Mouse (Mus musculus): ENCODE measurements around the gene Hdgfl3. TPM values are rescaled to one million over a fixed set of nuclear protein-coding genes. Genes with fewer than 3 reads are reported as not detected.

Hdgfl3 gene
- polyA plus RNA-seq, 2 experiments: 17.9 to 21.3 TPM

- Histone ChIP-seq H3K27ac (replicated peaks; ENCODE audit: low read depth, low read length) (no peak overlapping the region), H3K9ac (ENCODE audit: low read depth, low read length, severe bottlenecking) (no peak overlapping the region), H3K27me3 (ENCODE audit: control insufficient read depth, insufficient read depth, low read length) (no peaks in the 10 kb centered on the region), H3K9me3 (ENCODE audit: control insufficient read depth, low read length) (no peaks in the 10 kb centered on the region), H3K36me3 (ENCODE audit: control insufficient read depth, insufficient read depth, low read length) (peaks cover 7% of the 10 kb centered on the region), H3K4me2 (replicated peaks; ENCODE audit: low read depth, low read length, severe bottlenecking) (no peak overlapping the region), H3K4me1 (ENCODE audit: control insufficient read depth, insufficient read depth, low read length) (no peaks in the 10 kb centered on the region), H3K4me3 (replicated peaks; ENCODE audit: low read length) (no peak overlapping the region)
- no peak for ATAC-seq (ENCODE audit: low FRiP score, low read depth)
- no peak for DNase-seq (ENCODE audit: low spot score)
- WGBS: 79% methylated on average over 4 of the region's 4 CpGs
- TF ChIP-seq POLR2A (IDR thresholded peaks at IDR 0.05; ENCODE audit: borderline replicate concordance, extremely low read depth, insufficient read depth, insufficient read length): no peak
Measured at GRCm38 (mm10) chr7:81880797-81881196, 53.5 kb downstream of the Hdgfl3 start.

DNA sequence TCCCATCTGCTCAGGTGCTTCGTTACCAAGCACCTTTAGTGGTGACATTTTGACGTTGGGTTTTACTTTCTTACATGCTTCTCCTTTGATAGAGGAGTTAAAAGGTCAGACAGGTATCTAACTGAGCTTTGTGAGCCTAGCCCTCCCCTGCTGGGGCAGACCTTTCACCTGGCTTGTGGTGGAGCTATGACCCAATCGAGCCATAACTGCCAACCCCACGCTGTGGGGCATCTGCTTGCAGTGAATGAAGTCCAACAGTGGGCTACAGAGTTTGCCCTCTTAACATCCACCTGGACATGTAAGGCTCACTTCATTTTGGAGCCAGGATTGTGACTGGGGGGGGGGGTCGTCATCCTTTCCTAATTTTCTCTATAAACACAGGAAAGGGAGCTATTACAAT is 54.0 kb downstream of the Hdgfl3 start:
- ATAC-seq (ENCODE audit: low FRiP score, low read depth) (no peak), DNase-seq (ENCODE audit: low spot score) (no peak)
- 77% methylated on average over 5 of the region's 5 CpGs for WGBS
- Histone ChIP-seq H3K27ac (replicated peaks; ENCODE audit: low read depth, low read length) (no peak overlapping the region), H3K9ac (ENCODE audit: low read depth, low read length, severe bottlenecking) (no peak overlapping the region), H3K4me2 (replicated peaks; ENCODE audit: low read depth, low read length, severe bottlenecking) (no peak overlapping the region), H3K4me3 (replicated peaks; ENCODE audit: low read length) (no peak overlapping the region), H3K4me1 (ENCODE audit: control insufficient read depth, insufficient read depth, low read length) (no peaks in the 10 kb centered on the region), H3K9me3 (ENCODE audit: control insufficient read depth, low read length) (no peaks in the 10 kb centered on the region), H3K36me3 (ENCODE audit: control insufficient read depth, insufficient read depth, low read length) (peaks cover 7% of the 10 kb centered on the region), H3K27me3 (ENCODE audit: control insufficient read depth, insufficient read depth, low read length) (no peaks in the 10 kb centered on the region)
- no peak for TF ChIP-seq POLR2A (IDR thresholded peaks at IDR 0.05; ENCODE audit: borderline replicate concordance, extremely low read depth, insufficient read depth, insufficient read length)

DNA sequence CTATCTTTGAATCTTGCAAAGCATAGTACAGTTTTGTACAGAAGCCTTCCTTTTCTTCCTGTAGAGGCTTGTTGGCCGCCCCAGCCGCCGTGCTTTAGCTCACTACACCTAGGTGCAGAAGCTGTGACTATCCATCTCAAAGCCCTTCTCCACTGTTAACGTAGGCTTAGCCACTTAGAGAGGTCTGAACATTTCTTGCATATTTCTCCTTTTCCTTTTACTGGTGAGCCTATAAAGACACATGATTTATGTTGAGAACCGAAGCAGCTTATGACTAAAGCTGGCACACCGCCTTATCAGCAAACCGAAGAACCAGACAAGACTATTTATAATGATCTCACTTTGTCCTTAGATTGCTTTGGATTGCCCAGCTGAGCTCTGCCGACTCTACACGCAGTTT is 58.9 kb downstream of the Hdgfl3 start:
- H3K27ac ChIP-seq (replicated peaks; ENCODE audit: low read depth, low read length): no peak overlapping the region
- H3K9me3 ChIP-seq (ENCODE audit: control insufficient read depth, low read length): no peaks in the 10 kb centered on the region
- no peak overlapping the region for H3K4me2 ChIP-seq (replicated peaks; ENCODE audit: low read depth, low read length, severe bottlenecking)
- no peak for TF ChIP-seq POLR2A (IDR thresholded peaks at IDR 0.05; ENCODE audit: borderline replicate concordance, extremely low read depth, insufficient read depth, insufficient read length)
- no peaks in the 10 kb centered on the region for H3K27me3 ChIP-seq (ENCODE audit: control insufficient read depth, insufficient read depth, low read length)
- no peak overlapping the region for H3K9ac ChIP-seq (ENCODE audit: low read depth, low read length, severe bottlenecking)
- DNase-seq (ENCODE audit: low spot score) (no peak), ATAC-seq (ENCODE audit: low FRiP score, low read depth) (no peak)
- WGBS: 73% methylated on average over 9 of the region's 9 CpGs
- no peak overlapping the region for H3K4me3 ChIP-seq (replicated peaks; ENCODE audit: low read length)
- H3K36me3 ChIP-seq (ENCODE audit: control insufficient read depth, insufficient read depth, low read length): no peaks in the 10 kb centered on the region
- H3K4me1 ChIP-seq (ENCODE audit: control insufficient read depth, insufficient read depth, low read length): no peaks in the 10 kb centered on the region

DNA sequence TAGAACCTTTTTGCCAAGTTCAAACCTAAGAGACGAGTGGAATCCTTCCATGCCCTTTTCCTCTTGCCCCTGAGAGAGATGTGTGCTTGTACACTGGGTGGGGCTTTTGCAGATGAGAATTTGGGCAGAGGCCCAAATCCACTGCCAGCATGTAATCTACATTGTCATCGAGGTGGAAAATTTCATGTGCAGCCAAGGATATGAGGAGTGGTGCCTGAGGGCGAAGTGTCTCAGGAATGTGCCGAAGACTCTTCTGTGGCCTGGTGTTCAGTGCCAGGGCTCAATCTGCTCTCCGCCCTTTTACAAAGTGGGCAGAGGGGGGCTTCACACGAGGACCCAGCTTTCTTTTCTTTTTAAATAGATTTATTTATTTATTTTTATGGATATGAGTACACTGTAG is 59.6 kb downstream of the Hdgfl3 start:
- TF ChIP-seq POLR2A (IDR thresholded peaks at IDR 0.05; ENCODE audit: borderline replicate concordance, extremely low read depth, insufficient read depth, insufficient read length): no peak
- no peaks in the 10 kb centered on the region for H3K36me3 ChIP-seq (ENCODE audit: control insufficient read depth, insufficient read depth, low read length)
- no peaks in the 10 kb centered on the region for H3K9me3 ChIP-seq (ENCODE audit: control insufficient read depth, low read length)
- 66% methylated on average over 6 of the region's 6 CpGs for WGBS
- H3K4me2 ChIP-seq (replicated peaks; ENCODE audit: low read depth, low read length, severe bottlenecking): no peak overlapping the region
- H3K4me1 ChIP-seq (ENCODE audit: control insufficient read depth, insufficient read depth, low read length): no peaks in the 10 kb centered on the region
- H3K4me3 ChIP-seq (replicated peaks; ENCODE audit: low read length): no peak overlapping the region
- H3K27ac ChIP-seq (replicated peaks; ENCODE audit: low read depth, low read length): no peak overlapping the region
- no peak overlapping the region for H3K9ac ChIP-seq (ENCODE audit: low read depth, low read length, severe bottlenecking)
- H3K27me3 ChIP-seq (ENCODE audit: control insufficient read depth, insufficient read depth, low read length): no peaks in the 10 kb centered on the region
- ATAC-seq (ENCODE audit: low FRiP score, low read depth): no peak
- no peak for DNase-seq (ENCODE audit: low spot score)

- no peaks in the 10 kb centered on the region for H3K36me3 ChIP-seq (ENCODE audit: control insufficient read depth, insufficient read depth, low read length)
- ATAC-seq (ENCODE audit: low FRiP score, low read depth) (no peak), DNase-seq (ENCODE audit: low spot score) (no peak)
- H3K4me3 ChIP-seq (replicated peaks; ENCODE audit: low read length): no peak overlapping the region
- no peak overlapping the region for H3K27ac ChIP-seq (replicated peaks; ENCODE audit: low read depth, low read length)
- H3K4me2 ChIP-seq (replicated peaks; ENCODE audit: low read depth, low read length, severe bottlenecking): no peak overlapping the region
- H3K27me3 ChIP-seq (ENCODE audit: control insufficient read depth, insufficient read depth, low read length): no peaks in the 10 kb centered on the region
- no peak for TF ChIP-seq POLR2A (IDR thresholded peaks at IDR 0.05; ENCODE audit: borderline replicate concordance, extremely low read depth, insufficient read depth, insufficient read length)
- H3K9ac ChIP-seq (ENCODE audit: low read depth, low read length, severe bottlenecking): no peak overlapping the region
- no peaks in the 10 kb centered on the region for H3K9me3 ChIP-seq (ENCODE audit: control insufficient read depth, low read length)
- H3K4me1 ChIP-seq (ENCODE audit: control insufficient read depth, insufficient read depth, low read length): no peaks in the 10 kb centered on the region
- whole genome bisulfite sequencing: 48% methylated on average over 1 of the region's 1 CpGs
Measured at GRCm38 (mm10) chr7:81873807-81874206, 60.5 kb downstream of the Hdgfl3 start.

DNA sequence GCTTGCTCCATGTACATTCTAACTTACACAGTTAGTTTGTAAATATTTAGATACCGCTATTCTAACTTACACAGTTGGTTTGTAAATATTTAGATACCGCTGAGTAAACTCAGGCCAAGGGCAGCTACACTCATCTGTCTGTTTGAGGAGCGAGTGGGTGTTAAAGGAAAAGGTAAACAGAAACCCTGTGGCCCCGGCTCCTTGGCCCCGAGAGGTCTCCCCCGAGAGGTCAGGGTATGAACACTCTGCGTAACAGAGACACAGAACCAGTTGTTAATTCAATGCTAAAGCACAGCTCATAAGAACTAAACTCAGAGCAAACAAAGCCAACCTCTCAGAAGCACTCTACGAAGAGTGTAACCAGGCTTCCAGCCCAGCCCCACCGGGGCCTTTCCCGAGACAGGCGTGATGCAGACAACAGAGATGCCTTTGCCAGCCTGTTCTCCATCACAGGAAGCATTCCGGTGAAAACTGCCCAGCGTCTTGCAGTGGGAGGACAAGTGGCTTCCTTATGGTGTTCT is 61.7 kb downstream of the Hdgfl3 start:
- no peaks in the 10 kb centered on the region for H3K27me3 ChIP-seq (ENCODE audit: control insufficient read depth, insufficient read depth, low read length)
- DNase-seq (ENCODE audit: low spot score) (no peak), ATAC-seq (ENCODE audit: low FRiP score, low read depth) (no peak)
- no peaks in the 10 kb centered on the region for H3K9me3 ChIP-seq (ENCODE audit: control insufficient read depth, low read length)
- H3K9ac ChIP-seq (ENCODE audit: low read depth, low read length, severe bottlenecking): no peak overlapping the region
- H3K4me3 ChIP-seq (replicated peaks; ENCODE audit: low read length): no peak overlapping the region
- no peak overlapping the region for H3K4me2 ChIP-seq (replicated peaks; ENCODE audit: low read depth, low read length, severe bottlenecking)
- WGBS: 78% methylated on average over 13 of the region's 13 CpGs
- H3K27ac ChIP-seq (replicated peaks; ENCODE audit: low read depth, low read length): no peak overlapping the region
- H3K4me1 ChIP-seq (ENCODE audit: control insufficient read depth, insufficient read depth, low read length): no peaks in the 10 kb centered on the region
- H3K36me3 ChIP-seq (ENCODE audit: control insufficient read depth, insufficient read depth, low read length): no peaks in the 10 kb centered on the region
- no peak for TF ChIP-seq POLR2A (IDR thresholded peaks at IDR 0.05; ENCODE audit: borderline replicate concordance, extremely low read depth, insufficient read depth, insufficient read length)
